Mouse (Mus musculus) testis, postnatal 14 days (tissue): ENCODE measurements around the gene Olfr705.
A peak's percentile ranks its signal among the peaks of the same experiment; 100 is the strongest.
"Not testable (repeated sequence)": the region's sequence is repeated elsewhere in the genome, so short reads cannot be mapped to it uniquely, and the experiment has no call there.

Source experiments
- DNase-seq: peaks from one replicate; pipeline ENCODE4 v3.0.0; 2021; ENCODE audit warnings: low spot score

Olfr705 gene

DNA sequence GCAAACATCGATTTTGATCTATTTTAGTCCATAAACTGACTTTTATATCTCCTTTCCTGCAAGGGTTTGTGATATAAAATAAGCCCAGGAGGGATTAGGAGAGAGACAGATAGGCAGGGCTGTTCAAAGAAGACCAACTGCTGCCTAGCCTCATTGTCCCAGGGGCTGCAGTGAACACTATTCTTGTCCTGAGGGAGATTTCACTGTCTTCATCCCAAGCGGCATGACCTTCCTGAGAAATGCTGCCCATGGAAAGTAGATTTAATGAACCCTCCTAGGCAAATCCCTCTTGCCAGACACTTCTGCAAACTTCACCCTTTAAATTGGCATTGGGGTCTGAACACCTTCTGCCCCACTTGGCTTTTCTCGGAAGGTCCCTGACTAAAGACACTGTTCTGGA lies at the start of gene Olfr705:
TSS of gene Olfr705 (minus strand) at position 101 of the 400 bp plus-strand sequence.
- no peak for DNase-seq

DNA sequence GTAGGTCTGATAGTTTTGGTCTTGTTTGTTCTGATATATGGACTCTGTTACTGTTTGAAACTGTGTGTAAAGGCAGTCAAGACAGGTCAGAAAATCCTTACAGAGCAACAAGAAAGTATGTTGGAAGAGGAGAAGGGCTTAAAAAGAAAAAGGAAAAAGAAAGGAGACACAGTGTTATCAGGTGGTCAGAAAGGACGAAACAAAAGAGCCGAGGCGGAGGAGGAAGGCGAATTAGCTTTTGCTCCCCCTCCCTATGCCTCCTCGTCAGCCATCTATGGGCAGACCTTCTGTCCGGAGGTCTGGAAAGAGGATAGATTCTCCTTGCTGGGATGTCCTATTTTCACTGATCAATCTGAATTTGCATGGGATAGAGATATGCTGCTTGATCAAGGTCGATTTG lies 44.3 kb upstream of the Olfr705 start:
- peak; percentile 6 for DNase-seq

- no peak for DNase-seq
Observed at GRCm38 (mm10) chr7:106907676-106908075, 31.0 kb upstream of the Olfr705 start, which contains the start of gene Olfr1532-ps1. Gene Olfr1532-ps1, plus strand, starts transcription at chr7:106908001.

GRCm38 (mm10) chr7:106901141-106901540 lies 24.4 kb upstream of the Olfr705 start, which contains the start of gene Olfr707:
Gene Olfr707, minus strand, starts transcription at chr7:106901241.
- DNase-seq = not testable (repeated sequence)

DNA sequence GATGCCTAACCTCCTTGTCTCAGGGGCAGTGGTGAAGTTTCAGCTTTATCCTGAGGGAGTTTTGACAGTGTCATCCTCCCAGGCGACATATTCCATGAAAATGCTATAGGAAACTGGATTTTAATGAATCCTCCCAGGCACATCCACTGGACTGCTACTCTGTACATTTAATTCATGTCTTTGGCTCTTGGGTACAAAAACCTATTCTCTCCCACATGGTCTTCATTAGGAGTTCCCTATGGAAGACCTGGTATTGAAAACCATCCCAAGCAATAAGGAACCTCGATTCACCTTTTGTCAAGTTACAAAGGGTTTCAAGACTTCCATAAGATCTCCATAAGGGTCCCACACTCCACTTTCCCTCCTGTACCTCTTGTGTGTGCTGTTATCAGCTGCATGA lies 11.4 kb upstream of the Olfr705 start, which contains the start of gene Olfr706:
TSS of gene Olfr706 (minus strand) at position 101 of the 400 bp plus-strand sequence.
- no peak for DNase-seq

DNA sequence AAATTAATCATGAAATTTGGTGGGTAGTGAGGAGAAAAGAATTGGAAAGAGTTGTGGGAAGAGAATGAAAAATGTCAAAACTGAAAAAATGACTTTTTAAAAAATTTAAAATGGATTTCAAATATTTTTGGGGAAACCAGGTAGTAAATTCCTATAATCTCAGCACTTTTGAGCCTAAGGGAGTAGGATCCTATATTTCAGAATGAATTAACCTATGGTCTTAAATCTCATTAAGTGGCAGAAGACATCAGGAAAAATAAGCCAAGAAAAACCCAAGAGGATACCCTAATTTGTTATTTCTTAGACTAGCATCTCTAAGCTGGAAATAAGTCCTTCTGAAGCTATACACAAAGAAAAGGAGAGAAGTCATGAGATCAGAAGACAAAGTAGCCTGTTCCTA lies 13.8 kb downstream of the Olfr705 start, which contains the start of gene Olfr704:
TSS of gene Olfr704 (plus strand) at position 301 of the 400 bp plus-strand sequence.
- DNase-seq = no peak

GRCm38 (mm10) chr7:106843060-106843459 lies 33.6 kb downstream of the Olfr705 start, which contains the start of gene Olfr703:
Gene Olfr703, plus strand, starts transcription at chr7:106843360.
- DNase-seq = no peak

- DNase-seq = no peak
Observed at GRCm38 (mm10) chr7:106833793-106834192, 42.9 kb downstream of the Olfr705 start, which contains the start of gene Olfr702. Gene Olfr702, minus strand, starts transcription at chr7:106833893.
